Mouse (Mus musculus): ENCODE data around the gene 4930453N24Rik. TPM values are rescaled to one million over a fixed set of nuclear protein-coding genes. Genes with fewer than 3 reads are reported as not detected.

The 4930453N24Rik gene
- total RNA-seq, 2 experiments from 2014 or later: 24.5 to 24.6 TPM

DNA sequence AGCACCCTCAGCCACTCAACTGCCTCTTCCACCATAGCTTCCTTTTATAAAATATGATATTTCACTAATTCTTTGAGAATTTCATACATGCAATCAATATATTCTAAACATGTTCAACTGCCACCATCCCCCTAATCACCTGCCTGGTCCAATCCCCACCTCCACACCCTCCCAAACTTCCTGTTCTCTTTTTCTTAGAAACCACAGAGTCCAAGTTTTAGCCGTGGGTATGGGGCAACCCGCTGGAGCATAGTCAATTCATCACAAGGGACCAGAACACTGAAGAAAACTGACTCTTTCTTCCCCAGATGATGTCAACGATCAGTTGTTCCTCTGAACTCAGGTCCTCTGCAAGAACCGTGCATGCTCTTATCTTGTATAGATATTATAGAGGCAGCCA lies 25.9 kb downstream of the 4930453N24Rik start:
- DNase-seq: no peak
- intact Hi-C loops (cut with DNase I): loop anchor here (5.0 kb wide), 2 partner anchors 873 to 1803 kb away; no protein-coding TSS in a partner anchor

GRCm38 (mm10) chr16:64737289-64737688 lies 33.7 kb downstream of the 4930453N24Rik start:
- DNase-seq: no peak
- intact Hi-C loops (cut with DNase I): no loop called here

DNA sequence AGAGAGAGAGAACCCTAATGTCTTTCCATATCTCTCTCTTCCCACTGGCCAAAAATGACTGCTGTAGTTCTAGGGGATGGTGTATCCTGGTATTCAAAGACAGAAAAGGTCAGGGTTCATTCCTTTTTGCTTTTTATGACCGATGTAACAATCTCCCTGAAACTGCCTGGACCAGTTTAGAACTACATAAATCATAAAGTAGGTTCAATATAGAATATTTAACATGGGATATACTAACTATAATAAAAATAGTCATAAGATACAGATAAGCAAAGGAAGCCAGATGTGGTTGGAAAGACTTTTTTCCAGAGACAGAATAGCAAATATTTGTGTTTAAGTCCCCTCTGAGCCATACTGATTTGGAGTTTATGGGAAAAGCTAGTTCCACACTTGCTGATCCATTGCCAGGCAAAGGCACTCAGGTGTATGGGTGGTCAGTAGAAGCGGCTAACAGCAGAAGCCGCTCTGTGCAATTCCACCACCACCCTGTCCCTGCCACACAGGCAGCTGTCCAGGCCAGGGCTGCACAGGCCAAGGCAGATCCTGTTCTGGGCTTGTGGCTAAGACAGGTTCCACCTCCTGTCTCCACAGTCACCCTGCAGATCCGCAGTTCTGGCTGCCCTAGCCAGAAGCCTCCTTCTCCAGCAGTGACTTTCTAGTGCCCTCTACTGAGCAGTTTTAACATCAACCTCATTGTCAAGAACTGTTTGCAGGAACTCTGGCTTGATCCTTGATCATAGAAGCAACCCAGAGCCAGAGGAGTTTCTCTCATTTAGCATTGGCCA lies 47.5 kb downstream of the 4930453N24Rik start:
- intact Hi-C loops (cut with DNase I): loop anchor here (5.0 kb wide), 1 partner anchor 866 kb away; no protein-coding TSS in a partner anchor
- peak; percentile 26 to 50 for DNase-seq

- DNase-seq: no peak
- intact Hi-C loops (cut with DNase I): loop anchor here (5.0 kb wide), 1 partner anchor 864 kb away; no protein-coding TSS in a partner anchor
These were observed 49.4 kb downstream of the 4930453N24Rik start for GRCm38 (mm10) chr16:64721542-64721941.

DNA sequence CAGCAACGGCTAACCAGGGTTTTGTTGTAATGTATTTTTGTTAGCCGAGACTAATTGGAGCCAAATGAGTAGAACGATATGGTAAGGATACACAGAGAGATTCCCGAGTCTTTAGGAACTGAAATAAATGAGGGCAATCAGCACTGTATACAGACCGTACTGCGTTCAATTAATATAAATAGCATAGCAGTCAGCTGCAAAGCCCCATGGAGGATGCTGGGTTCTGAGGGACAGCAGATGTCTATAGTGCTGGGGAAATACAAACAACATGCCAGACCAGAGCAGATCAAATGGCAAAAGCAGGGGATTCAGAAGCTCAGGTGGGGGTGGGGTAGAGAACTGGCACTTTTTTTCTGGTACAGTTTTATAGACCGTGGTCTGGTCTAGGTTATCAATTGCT lies 51.9 kb downstream of the 4930453N24Rik start:
- no peak for DNase-seq
- intact Hi-C loops (cut with DNase I): no loop called here

GRCm38 (mm10) chr16:64717814-64718213 lies 53.1 kb downstream of the 4930453N24Rik start:
- no peak for DNase-seq
- intact Hi-C loops (cut with DNase I): no loop called here

GRCm38 (mm10) chr16:64711816-64712215 lies 59.1 kb downstream of the 4930453N24Rik start:
- intact Hi-C loops (cut with DNase I): no loop called here
- DNase-seq: peak; percentile 4 to 35

Other genes starting within 250 kb of the 4930453N24Rik start
- gene Csnka2ip, start 168.8 kb downstream of the 4930453N24Rik start, total RNA-seq (2021): not detected
- 1 to 10 TPM; 9.6 to 10.0 TPM for gene Zfp654, start 80.5 kb upstream of the 4930453N24Rik start, total RNA-seq (2021)
- gene Cggbp1, start 80.8 kb upstream of the 4930453N24Rik start, total RNA-seq (2021): 10 to 100 TPM; 45.7 to 52.6 TPM